Comparison of ENCODE assay signal across 9 mouse cellular contexts in the genomic region with DNA sequence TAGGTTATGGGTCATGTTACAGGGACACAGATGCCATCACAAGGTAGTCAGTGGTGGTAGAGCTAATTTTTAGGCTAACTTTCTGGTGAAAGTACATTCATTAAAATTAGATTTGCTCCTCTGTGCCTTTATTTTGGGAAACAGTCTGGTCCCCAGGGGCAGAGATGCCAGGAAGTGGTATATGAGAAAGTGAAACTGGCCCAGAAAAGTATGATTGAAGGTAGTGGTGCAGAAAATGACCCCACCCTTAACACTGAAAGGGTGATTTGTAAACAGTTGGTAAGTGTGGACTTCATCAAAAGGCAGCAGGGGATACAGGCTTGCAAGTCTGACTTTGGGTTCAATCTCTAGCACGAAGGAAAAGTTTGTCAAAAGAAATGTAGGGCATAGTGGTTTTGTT. TPM values are rescaled to one million over a fixed set of nuclear protein-coding genes. Genes with fewer than 3 reads are reported as not detected.
DNase-seq lines count a peak whose midpoint lies in the region; ATAC-seq and TF ChIP-seq lines count a peak whose summit lies in the region.
"Had no signal": no experiment of that assay in that cellular context is flagged by ENCODE, and none has a peak within 500 bp of the region (broad histone marks: within the 10 kb centered on the region; RNA-seq: fewer than 3 reads in every experiment).

No protein-coding gene starts in this region.

- TF ChIP-seq POLR2A in limb, embryonic 14.5 days (IDR thresholded peaks at IDR 0.05; ENCODE audit: borderline replicate concordance, extremely low read depth, insufficient read depth, insufficient read length) = no peak

- 36% methylated on average over 1 of the region's 1 CpGs for WGBS in heart, embryonic 13.5 days
- 42% methylated on average over 1 of the region's 1 CpGs for WGBS in forebrain, embryonic 12.5 days
- WGBS in limb, embryonic 14.5 days = 53% methylated on average over 1 of the region's 1 CpGs
- 43% methylated on average over 1 of the region's 1 CpGs for WGBS in neural tube, embryonic 11.5 days

- H3K4me3 ChIP-seq in heart, embryonic 13.5 days = peak overlapping the region; percentile 64
- H3K4me3 ChIP-seq in forebrain, embryonic 12.5 days (replicated peaks) = peak overlapping the region; percentile 60
- H3K4me3 ChIP-seq in limb, embryonic 14.5 days (replicated peaks; ENCODE audit: low read length) = peak overlapping the region; percentile 56
- H3K4me3 ChIP-seq in neural tube, embryonic 11.5 days (ENCODE audit: low read depth, low read length) = peak overlapping the region; percentile 56

- DNase-seq in heart, postnatal 4 days = no peak
- DNase-seq in limb, embryonic 14.5 days (ENCODE audit: low spot score) = no peak
- DNase-seq in neural tube, embryonic 11.5 days (ENCODE audit: low spot score) = no peak
- no peak for DNase-seq in right cerebral cortex, postnatal 14 days
- no peak for DNase-seq in thymus, postnatal 10 days (ENCODE audit: low spot score in 2 of 2)
- DNase-seq in testis, postnatal 14 days (ENCODE audit: low spot score) = no peak

- H3K4me2 ChIP-seq in heart, embryonic 13.5 days = peak overlapping the region; percentile 78
- peak overlapping the region; percentile 65 for H3K4me2 ChIP-seq in forebrain, embryonic 12.5 days
- H3K4me2 ChIP-seq in limb, embryonic 14.5 days (replicated peaks; ENCODE audit: low read depth, low read length, severe bottlenecking) = peak overlapping the region; percentile 71
- peak overlapping the region; percentile 55 for H3K4me2 ChIP-seq in neural tube, embryonic 11.5 days (ENCODE audit: low read depth)

- no peak overlapping the region for H3K27ac ChIP-seq in heart, embryonic 13.5 days (replicated peaks)
- H3K27ac ChIP-seq in forebrain, embryonic 12.5 days = no peak overlapping the region
- no peak overlapping the region for H3K27ac ChIP-seq in limb, embryonic 14.5 days (replicated peaks; ENCODE audit: low read depth, low read length)
- H3K27ac ChIP-seq in neural tube, embryonic 11.5 days (ENCODE audit: low read depth, low read length) = no peak overlapping the region

- H3K4me1 ChIP-seq in heart, embryonic 13.5 days = peaks cover 17% of the 10 kb centered on the region
- peaks cover 10% of the 10 kb centered on the region for H3K4me1 ChIP-seq in forebrain, embryonic 12.5 days
- peaks cover 6% of the 10 kb centered on the region for H3K4me1 ChIP-seq in limb, embryonic 14.5 days (ENCODE audit: control insufficient read depth, insufficient read depth, low read length)
- peaks cover 4% of the 10 kb centered on the region; the same call in 1 of the 2 replicates for H3K4me1 ChIP-seq in neural tube, embryonic 11.5 days (ENCODE audit: control insufficient read depth, insufficient read depth, low read length)

- 0 out of 2 replicates have a peak, but pooled peaks cover 2% of the 10 kb centered on the region for H3K9me3 ChIP-seq in heart, embryonic 13.5 days
- H3K9me3 ChIP-seq in forebrain, embryonic 12.5 days = 0 out of 2 replicates have a peak, but pooled peaks cover 3% of the 10 kb centered on the region
- no peaks in the 10 kb centered on the region for H3K9me3 ChIP-seq in limb, embryonic 14.5 days (ENCODE audit: control insufficient read depth, low read length)
- no peaks in the 10 kb centered on the region for H3K9me3 ChIP-seq in neural tube, embryonic 11.5 days (ENCODE audit: control insufficient read depth, low read length)
- H3K9me3 ChIP-seq: G1E had no signal

- peak overlapping the region; percentile 89 for H3K9ac ChIP-seq in heart, embryonic 13.5 days
- H3K9ac ChIP-seq in forebrain, embryonic 12.5 days = peak overlapping the region; percentile 85
- peak overlapping the region; percentile 87 for H3K9ac ChIP-seq in limb, embryonic 14.5 days (ENCODE audit: low read depth, low read length, severe bottlenecking)
- peak overlapping the region; percentile 90 for H3K9ac ChIP-seq in neural tube, embryonic 11.5 days (ENCODE audit: low read length)

- peaks cover 27% of the 10 kb centered on the region for H3K36me3 ChIP-seq in heart, embryonic 13.5 days
- H3K36me3 ChIP-seq in forebrain, embryonic 12.5 days (replicated peaks) = peaks cover 23% of the 10 kb centered on the region
- peaks cover 19% of the 10 kb centered on the region for H3K36me3 ChIP-seq in limb, embryonic 14.5 days (ENCODE audit: control insufficient read depth, insufficient read depth, low read length)
- peaks cover 6% of the 10 kb centered on the region for H3K36me3 ChIP-seq in neural tube, embryonic 11.5 days (ENCODE audit: control insufficient read depth, insufficient read depth, low read length)
- H3K36me3 ChIP-seq: G1E had no signal

- H3K27me3 ChIP-seq in heart, embryonic 13.5 days (replicated peaks) = no peaks in the 10 kb centered on the region
- no peaks in the 10 kb centered on the region for H3K27me3 ChIP-seq in forebrain, embryonic 12.5 days
- H3K27me3 ChIP-seq in limb, embryonic 14.5 days (ENCODE audit: control insufficient read depth, insufficient read depth, low read length) = no peaks in the 10 kb centered on the region
- H3K27me3 ChIP-seq in neural tube, embryonic 11.5 days (ENCODE audit: control insufficient read depth, insufficient read depth, low read length) = no peaks in the 10 kb centered on the region

- no peak for ATAC-seq in heart, embryonic 13.5 days (ENCODE audit: extremely low read depth, insufficient number of reproducible peaks, low FRiP score, low TSS enrichment)
- ATAC-seq in forebrain, embryonic 12.5 days (ENCODE audit: low FRiP score) = no peak
- ATAC-seq in limb, embryonic 14.5 days (ENCODE audit: low FRiP score, low read depth) = no peak
- no peak for ATAC-seq in neural tube, embryonic 11.5 days (ENCODE audit: insufficient read depth, low FRiP score, low TSS enrichment)

RNA-seq across cellular contexts. Expression of a gene that starts 1.7 kb away (rescaled TPM):
- 11.5 and 15.2 TPM in 2 replicates for polyA plus RNA-seq in heart, embryonic 13.5 days (2015; fragmentation: Nextera tagmentation; extraction: Ambion mirVana)
- 10 to 100 TPM; 18.0 to 21.9 TPM for total RNA-seq in heart, postnatal 4 days (2021)
- 53.7 and 57.8 TPM in 2 replicates for polyA plus RNA-seq in forebrain, embryonic 12.5 days (2016; fragmentation: Nextera tagmentation; extraction: Ambion mirVana)
- 8.6 and 8.8 TPM in 2 replicates for polyA plus RNA-seq in limb, embryonic 14.5 days (2012; rRNA removed)
- 21.2 and 22.5 TPM in 2 replicates for polyA plus RNA-seq in limb, embryonic 14.5 days (2014; fragmentation: Nextera tagmentation; extraction: Ambion mirVana)
- 51.6 and 52.2 TPM in 2 replicates for polyA plus RNA-seq in neural tube, embryonic 11.5 days (2014; fragmentation: Nextera tagmentation; extraction: Ambion mirVana)
- polyA plus RNA-seq: G1E had no signal

RNA-seq across cellular contexts. Expression of a gene that starts 55.5 kb away (rescaled TPM):
- polyA plus RNA-seq in heart, embryonic 13.5 days (2015; fragmentation: Nextera tagmentation; extraction: Ambion mirVana) = 0.04 and 0.11 TPM in 2 replicates
- total RNA-seq in heart, postnatal 4 days (2021) = under 1 TPM in 1 of 2 experiments, not detected in 1; 0.09 TPM
- polyA plus RNA-seq in forebrain, embryonic 12.5 days (2016; fragmentation: Nextera tagmentation; extraction: Ambion mirVana) = not detected in 2 replicates
- not detected in 2 replicates for polyA plus RNA-seq in limb, embryonic 14.5 days (2012; rRNA removed)
- polyA plus RNA-seq in limb, embryonic 14.5 days (2014; fragmentation: Nextera tagmentation; extraction: Ambion mirVana) = 0.07 TPM in 1 of 2 replicates, not detected in the other
- polyA plus RNA-seq in neural tube, embryonic 11.5 days (2014; fragmentation: Nextera tagmentation; extraction: Ambion mirVana) = not detected in 2 replicates
- polyA plus RNA-seq: G1E had no signal
